Mouse (Mus musculus): ENCODE data around the gene Fam166b.

Fam166b gene

DNA sequence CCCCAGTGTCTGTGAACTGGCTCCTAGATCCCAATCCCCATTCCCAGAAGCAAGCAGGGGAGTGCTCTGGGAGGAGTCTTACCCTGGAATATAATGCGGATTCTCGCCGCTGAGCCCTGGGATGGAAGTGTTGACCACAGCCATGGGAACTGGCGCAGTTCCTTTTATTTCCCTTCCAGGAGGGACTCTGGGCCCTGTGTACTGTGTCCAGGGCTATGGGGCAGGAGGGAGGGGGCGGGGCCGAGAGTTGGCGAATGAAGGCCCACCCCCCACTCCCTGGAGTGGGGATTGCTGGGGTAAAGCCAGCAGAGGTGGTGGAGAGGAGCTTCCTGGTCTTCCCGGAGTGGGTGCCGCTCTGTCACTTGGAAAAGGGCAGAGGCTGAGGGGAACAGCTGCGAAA, at the start of gene Fam166b:
Gene Fam166b, minus strand, starts transcription at position 189 of the 400 bp plus-strand sequence.
- DNase-seq (ENCODE audit: inconsistent ontology term) = peak; percentile 69

GRCm38 (mm10) chr4:43478534-43478858, 49.6 kb upstream of the Fam166b start:
- DNase-seq (ENCODE audit: inconsistent ontology term) = no peak

- peak; percentile 81 for DNase-seq (ENCODE audit: inconsistent ontology term)
These were observed 49.1 kb upstream of the Fam166b start for GRCm38 (mm10) chr4:43477857-43478533.

GRCm38 (mm10) chr4:43476604-43477003, 47.7 kb upstream of the Fam166b start:
- no peak for DNase-seq (ENCODE audit: inconsistent ontology term)

DNA sequence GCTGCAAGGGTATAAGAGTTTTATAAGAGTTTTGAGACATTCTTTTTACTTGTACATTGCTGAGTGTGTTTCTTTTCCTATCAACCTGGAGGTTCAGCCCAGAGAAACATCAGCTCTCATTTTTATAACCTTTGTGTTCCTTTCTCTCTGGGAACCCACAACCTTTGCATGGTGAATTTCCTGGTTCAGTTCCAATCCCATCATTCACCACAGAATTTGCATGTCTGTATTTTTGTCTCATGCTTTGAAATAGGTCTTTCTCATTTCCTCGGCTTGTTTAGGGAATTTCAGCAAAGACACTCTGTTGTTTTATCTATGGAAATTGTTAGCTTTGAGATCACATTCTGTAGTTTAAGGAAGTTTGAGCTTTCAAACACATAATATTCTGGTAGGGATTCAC, 44.7 kb upstream of the Fam166b start:
- DNase-seq (ENCODE audit: inconsistent ontology term) = no peak

DNA sequence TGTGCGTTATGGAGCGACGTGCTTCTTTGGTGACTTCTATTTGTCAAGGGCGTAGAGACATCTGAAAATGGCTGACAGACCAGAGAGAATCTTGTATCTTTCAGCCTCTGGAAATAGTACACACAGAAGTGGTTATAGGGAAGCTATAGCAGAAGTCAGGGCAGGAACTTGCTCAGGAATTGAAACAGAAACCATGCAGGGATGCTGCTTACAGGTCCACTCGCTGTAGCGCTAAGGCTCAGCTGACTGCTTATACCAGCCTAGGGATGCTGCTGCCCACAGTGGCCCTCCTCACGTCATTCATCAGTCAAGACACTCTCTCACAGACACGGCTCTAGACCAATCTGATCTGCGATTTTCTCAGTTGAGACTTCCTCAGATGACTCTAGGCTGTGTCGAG, 41.4 kb upstream of the Fam166b start:
- DNase-seq (ENCODE audit: inconsistent ontology term) = no peak

DNA sequence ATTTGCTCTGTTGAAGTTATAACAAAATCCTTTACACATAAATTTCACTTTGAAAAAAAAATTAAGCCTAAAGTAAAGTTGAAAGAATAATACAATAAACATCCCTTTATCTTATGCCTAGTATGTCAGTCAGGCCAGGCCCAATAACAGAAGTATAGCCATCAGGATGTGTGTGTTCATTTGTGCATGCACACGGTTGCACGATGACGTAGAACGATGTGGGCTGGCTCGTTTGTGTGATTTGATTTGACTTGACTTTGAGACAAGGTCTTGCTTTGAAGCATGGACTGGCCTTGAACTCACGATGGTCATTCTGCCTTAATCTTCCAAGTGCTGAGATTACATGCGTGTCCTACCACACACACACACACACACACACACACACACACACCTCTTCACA, 37.9 kb upstream of the Fam166b start:
- no peak for DNase-seq (ENCODE audit: inconsistent ontology term)

DNA sequence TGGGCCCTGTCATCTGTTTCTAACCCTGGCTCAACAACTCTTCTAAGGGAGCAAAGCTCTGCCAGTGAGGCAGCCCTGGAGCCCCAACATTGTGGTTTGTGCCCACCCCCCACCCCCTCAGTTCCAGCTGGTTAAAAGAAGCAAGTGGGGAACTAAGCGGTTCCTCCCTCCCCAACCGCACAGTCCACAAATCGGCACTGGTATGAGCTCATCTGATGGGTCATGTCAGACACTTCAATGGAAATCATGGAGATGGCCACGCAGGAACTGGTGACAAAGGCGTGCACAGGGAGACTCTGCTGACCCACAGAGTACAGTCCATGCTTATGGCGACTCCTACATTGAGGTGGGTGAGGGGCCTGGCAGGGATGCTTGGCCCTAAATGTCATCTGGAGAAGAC, 37.0 kb upstream of the Fam166b start:
- no peak for DNase-seq (ENCODE audit: inconsistent ontology term)

- no peak for DNase-seq (ENCODE audit: inconsistent ontology term)
These were observed 34.2 kb upstream of the Fam166b start for GRCm38 (mm10) chr4:43463102-43463501.

GRCm38 (mm10) chr4:43457124-43457523, 28.2 kb upstream of the Fam166b start:
- DNase-seq (ENCODE audit: inconsistent ontology term) = no peak

GRCm38 (mm10) chr4:43456470-43456869, 27.5 kb upstream of the Fam166b start:
- no peak for DNase-seq (ENCODE audit: inconsistent ontology term)

DNA sequence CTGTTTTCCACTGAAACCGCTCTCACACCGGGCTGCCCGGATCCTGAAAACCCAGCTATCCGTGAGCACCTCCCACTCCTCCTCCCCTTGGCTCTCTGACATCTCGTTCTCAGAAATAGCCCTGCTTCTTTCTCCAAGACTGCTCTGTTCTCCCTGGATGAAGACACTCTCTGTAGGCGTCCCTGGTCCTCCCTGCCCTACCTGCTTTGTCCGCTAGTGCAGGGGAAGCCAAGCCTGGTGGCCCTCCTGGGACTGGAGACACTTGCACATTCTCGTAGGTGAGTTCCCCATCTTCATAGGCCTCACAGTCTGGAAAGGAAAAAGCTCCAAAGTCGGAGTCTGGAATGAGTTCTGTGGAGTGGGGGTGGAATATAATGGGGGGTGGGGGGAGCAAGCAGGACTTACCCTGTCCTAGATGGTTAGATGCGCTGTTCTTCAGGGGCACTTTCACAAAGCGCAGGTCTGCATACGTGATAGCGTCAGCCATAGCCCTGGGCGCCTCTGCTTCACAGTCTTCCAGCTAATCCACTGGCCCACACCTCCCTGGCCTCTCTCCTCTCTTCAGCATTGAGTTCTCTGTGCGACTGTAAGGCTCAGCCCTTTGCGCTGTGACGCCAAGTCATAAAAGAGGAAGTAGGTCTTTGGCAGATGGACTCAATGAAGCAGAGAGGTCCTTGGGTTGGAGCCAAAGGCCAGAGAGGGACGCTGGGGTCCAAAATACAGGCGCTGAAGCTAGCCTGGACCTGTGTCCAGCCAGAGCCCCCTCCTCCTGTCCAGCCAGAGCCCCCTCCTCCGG, 25.3 kb upstream of the Fam166b start, which contains the start of gene Cd72:
Gene Cd72, minus strand, starts transcription at position 588 of the 796 bp plus-strand sequence.
- DNase-seq (ENCODE audit: inconsistent ontology term) = no peak

GRCm38 (mm10) chr4:43453413-43453812, 24.5 kb upstream of the Fam166b start:
- peak; percentile 59 for DNase-seq (ENCODE audit: inconsistent ontology term)

- no peak for DNase-seq (ENCODE audit: inconsistent ontology term)
These were observed 23.4 kb upstream of the Fam166b start for GRCm38 (mm10) chr4:43452315-43452714.

DNA sequence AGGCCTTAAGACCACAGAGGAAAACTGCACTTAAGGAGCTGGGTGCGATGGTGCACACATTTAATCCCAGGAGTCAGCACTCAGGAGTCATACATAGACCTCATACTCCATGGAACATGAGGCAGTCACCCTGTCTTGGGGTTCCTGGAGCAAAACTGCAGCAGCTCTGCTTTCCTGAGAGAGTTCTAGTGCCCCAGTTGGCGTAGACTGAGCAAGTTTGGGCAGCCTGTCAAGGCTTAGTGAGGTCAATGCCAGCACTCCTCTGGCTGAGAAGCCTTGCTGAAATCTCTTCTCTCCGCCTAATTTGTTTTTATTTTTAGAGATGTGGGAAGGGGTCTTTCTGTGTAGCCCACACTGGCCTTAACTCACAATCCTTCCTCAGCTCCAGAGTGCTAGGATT, 19.6 kb upstream of the Fam166b start:
- no peak for DNase-seq (ENCODE audit: inconsistent ontology term)

- no peak for DNase-seq (ENCODE audit: inconsistent ontology term)
These were observed 18.3 kb upstream of the Fam166b start for GRCm38 (mm10) chr4:43447251-43447650.

DNA sequence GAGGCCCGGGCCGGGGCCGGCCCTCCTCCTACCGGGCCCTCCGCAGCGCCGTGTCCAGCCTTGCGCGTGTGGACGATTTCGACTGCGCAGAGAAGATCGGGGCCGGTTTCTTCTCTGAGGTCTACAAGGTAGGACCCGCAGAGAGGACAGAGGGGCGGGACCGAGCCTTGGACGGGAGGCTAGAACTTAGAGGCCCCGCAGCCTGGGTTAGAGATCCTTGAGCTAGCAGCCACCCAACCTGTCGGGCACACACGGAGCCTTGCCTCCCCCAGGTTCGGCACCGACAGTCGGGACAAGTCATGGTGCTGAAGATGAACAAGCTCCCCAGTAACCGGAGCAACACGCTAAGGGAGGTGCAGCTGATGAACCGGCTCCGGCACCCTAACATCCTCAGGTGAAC, 14.6 kb upstream of the Fam166b start:
- DNase-seq (ENCODE audit: inconsistent ontology term) = no peak

DNA sequence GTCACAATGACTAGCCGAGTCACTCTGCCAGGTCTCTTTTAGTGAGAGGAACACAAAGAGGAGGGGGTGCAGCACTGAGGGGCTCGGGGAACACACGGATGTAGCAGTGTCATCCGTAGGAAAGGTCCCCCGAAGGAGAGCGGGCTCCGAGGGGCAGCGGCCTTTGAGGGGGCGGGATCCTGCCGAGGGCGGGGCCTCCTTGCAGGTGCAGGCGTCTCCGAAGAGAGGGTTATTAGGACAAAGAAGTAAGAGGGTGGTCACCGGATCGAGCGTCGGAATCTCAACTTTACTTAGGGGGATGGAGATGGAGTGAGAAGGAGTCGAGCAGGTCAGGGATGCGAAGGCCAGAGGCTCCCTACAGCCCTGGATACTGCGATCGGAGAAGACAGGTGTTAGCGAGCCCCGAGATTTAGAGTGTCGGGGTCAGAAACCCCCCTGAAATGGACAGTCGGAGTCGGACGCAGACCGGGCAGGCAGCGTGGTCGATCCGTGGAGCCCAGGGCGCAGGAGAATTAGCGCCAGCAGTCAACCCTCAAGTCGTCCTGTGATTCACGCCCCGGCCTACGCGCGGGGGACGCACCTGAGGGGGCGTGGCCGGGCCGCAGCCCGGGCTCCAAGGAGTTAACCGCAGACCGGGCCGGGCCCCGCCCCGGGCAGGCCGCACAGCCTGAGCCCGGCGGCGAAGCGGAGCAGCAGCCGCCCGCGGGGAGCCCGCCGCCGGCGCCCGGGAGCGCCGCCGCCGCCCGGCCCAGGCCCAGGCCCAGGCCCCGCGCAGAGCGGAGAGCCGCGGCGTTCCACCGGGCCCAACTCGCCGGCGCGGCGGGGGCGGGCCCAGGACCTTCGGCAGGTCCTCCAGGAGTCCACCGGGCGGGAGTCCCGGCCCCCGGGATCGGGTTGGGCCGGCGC, 13.8 kb upstream of the Fam166b start:
- peak; percentile 87 for DNase-seq (ENCODE audit: inconsistent ontology term)

GRCm38 (mm10) chr4:43442044-43442443, 13.1 kb upstream of the Fam166b start:
- DNase-seq (ENCODE audit: inconsistent ontology term) = peak; percentile 99

DNA sequence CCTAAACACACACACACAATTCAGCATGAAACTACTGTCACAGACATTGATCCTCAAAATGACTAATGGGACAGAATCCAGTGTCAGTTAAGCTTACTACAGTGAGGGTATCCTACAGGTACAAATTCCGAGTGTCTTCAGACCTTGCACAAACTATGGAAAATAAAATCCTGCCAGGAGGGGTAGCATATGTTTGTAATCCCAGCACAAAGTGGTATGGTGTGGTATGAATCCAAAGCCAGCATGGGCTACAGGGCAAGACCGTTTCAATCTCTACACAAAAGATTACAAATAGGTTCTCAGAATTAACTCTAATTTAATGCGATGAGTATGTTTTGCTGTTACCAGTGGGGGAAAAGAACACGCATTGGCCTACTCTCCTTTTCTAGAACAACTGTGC, 12.7 kb upstream of the Fam166b start, which contains the start of gene Tesk1:
Gene Tesk1, plus strand, starts transcription at position 301 of the 400 bp plus-strand sequence.
- no peak for DNase-seq (ENCODE audit: inconsistent ontology term)

DNA sequence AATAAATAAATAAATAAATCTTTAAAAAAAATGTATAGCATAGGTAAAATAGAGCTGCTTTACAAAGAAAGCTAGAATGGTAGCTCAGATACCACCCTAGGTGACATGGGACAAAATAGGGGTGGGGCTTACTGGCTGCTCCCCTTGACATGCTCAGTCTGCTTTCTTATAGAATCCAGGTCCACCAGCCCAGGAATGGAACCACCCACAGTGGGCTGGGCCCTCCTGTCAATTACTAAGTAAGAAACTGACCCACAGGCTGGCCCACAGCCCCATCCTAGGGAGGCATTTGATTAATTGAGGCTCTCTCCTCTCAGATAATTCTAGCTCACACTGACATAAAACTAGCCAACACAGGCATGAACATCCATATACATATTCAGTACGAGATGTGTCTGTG, 3.9 kb upstream of the Fam166b start:
- DNase-seq (ENCODE audit: inconsistent ontology term) = no peak

DNA sequence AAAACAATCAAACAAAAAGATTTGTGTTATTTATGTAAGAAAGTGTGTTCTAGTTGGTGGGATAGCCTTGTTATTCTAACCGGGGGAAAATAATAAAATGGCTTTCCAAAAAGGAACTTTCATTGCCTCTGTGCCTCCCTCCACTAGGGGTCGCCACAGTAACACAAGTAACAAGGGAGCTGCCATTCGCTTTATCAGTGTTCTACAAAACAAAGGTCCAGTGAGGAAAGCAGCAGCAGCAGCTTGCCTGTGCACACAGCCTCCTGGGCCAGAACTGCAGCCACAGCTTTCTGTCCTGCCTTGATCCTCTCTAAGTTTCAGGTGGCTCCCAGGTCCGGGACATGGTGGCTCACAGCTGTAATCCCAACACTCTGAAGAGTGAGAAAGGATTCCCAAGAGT, 2.8 kb upstream of the Fam166b start:
- DNase-seq (ENCODE audit: inconsistent ontology term) = peak; percentile 72
